Mouse (Mus musculus) ES-E14 (cell line): ENCODE measurements around the gene Zfp771.
A peak's percentile ranks its signal among the peaks of the same experiment; 100 is the strongest.

Source experiments
- CHD2 ChIP-seq: IDR thresholded peaks from 2 replicates; pipeline ENCODE4 v1.6.1; 2014; ENCODE audit warnings: mild to moderate bottlenecking, low read depth, low read length, inconsistent platforms
- HCFC1 ChIP-seq: IDR thresholded peaks from 2 replicates; pipeline ENCODE4 v1.6.1; 2012; ENCODE audit warnings: low read length, inconsistent platforms, borderline replicate concordance; ENCODE audit not compliant: insufficient read depth
- ZC3H11A ChIP-seq: IDR thresholded peaks from 2 replicates; pipeline ENCODE4 v1.6.1; 2012; ENCODE audit warnings: low read depth, mild to moderate bottlenecking, inconsistent platforms, low read length, borderline replicate concordance
- ZNF384 ChIP-seq: IDR thresholded peaks from 2 replicates; pipeline ENCODE4 v1.6.1; 2012; ENCODE audit warnings: low read depth, low read length, inconsistent platforms

DNA sequence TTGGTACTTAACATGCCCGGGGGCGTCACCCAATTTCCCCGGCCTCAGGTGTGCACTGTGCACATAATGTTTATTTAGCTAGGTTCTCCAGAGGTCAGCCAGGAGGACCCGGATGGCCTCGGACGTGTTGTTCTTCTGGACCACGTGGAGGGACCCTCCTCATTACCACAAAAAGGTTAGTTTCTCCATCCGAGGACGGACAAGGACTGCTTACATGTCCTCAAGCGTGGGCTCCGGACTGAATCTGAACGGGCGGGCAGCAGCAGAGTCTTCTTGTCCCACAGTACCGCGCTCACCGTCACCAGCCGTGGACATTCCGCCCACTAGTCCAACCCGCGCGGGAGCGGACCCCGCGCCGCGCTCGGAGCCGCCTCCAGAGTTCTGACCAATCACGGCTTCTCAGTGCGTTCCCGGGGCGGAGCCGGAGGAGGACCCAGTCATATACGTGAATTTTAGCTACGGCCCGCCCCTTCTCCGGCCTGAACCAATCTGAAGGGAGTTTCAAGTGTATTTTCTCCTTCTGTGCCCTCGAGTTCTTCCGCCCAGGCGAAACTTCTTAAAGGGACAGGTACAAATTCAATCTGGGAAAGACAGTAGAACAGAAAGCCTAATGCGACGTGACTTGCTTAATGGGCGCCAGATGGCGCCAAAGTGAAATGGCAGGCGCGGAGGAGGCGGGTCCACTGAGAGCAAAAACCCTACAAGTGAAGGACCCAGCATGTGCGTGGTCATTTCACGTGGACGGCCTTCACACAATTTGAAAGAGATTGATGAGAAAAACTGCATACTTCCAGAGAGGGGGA is 16.4 kb downstream of the Zfp771 start, which contains the start of gene Dctpp1:
- no peak for TF ChIP-seq ZC3H11A
- peak; percentile 60; the same call in 1 of the 2 replicates for TF ChIP-seq CHD2
- peak; percentile 39; the same call in 1 of the 2 replicates for TF ChIP-seq HCFC1
- TF ChIP-seq ZNF384, result no peak
